Mouse (Mus musculus): ENCODE measurements around the gene Eva1c. TPM values are rescaled to one million over a fixed set of nuclear protein-coding genes. Genes with fewer than 3 reads are reported as not detected.

The Eva1c gene
- not detected in 4 replicates for total RNA-seq (2023)

DNA sequence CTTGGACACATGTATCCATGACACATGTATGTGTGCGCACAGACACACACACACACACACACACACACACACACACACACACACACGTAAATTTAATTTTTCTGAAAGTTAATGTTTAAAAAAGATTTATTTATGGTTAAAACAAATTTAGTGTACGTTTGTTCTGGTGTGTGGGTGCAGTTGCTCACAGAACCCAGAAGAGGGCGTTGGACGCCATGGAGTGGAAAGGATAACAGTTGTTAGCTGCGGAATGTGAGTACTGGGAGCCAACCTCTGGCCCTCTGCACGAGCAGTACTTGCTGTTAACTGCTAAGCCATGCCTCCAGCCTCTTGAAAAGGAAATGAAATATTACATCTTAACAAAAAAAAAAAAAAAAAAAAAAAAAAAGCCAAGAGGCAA, at the start of gene Eva1c:
Gene Eva1c (plus strand): TSS at position 263 of the 400 bp plus-strand sequence.

DNA sequence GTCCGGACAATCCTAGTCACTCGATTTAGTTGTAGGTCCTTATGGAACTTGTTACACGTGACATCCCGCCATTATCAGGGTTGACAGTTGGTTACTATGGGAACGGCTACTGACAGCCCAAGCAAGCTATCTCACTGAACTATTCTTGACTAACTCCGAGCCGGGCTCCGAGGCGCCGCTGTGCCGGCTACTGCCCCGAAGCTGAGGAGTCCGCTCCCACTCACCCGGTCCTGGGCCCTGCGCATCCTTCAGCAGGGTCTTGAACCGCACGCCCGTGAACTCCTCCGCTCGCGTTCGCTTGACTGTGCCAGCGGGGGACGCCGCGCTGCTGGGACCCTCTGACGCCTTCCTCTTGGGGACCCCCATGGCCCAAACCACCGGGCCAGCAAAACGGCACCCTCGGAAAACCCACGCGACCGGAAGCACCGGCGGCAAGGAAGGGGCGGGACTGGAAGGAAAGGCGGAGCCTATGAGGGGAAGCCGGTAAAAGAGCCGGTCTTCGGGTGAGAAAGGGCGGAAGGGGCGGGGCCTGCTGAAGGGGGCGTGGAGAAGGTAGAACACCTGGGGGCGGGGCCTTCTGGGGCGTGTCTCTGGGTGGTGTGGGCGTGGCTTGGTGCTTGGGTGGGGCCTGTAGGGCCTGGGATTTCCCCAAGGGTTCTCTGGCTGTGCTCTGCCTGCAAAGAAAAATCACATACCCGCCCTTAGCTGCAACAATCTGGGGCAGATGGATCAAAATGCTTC, 16.4 kb upstream of the Eva1c start, which contains the start of gene Urb1:
Gene Urb1 (minus strand): TSS at position 439 of the 741 bp plus-strand sequence.

DNA sequence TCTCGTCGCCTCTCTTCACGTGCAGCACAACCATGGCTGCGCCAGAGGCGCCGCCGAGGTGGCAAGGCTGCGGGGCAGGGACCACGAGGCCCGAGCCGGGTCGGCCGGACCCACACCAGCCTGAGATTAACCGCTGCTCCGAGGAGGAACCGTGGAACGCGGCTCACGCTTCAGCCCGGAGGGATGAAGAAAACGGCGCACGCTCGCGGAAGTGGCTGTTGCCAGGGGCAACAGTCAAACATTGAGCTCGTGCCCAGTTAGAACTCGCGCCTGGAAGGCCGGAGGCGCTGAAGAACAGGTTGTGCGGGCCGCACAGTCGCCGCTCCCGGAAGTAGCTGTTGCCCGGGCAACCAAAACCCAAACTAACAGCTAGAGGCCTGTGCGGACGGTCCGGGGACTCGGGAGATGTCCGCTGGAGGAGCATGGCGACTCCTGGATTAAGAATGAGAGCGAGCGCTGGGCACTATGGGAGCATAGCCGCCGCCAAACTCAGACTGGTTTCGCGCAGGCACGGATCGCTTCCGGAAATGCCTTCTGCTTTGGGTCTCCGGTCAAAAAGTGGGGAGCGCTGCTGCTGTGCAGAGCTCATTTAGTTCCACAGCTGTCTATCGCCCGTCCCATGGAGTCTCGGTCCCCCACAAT, 108.3 kb downstream of the Eva1c start, which contains the start of gene Cfap298:
Gene Cfap298 (minus strand): TSS at position 428 of the 642 bp plus-strand sequence.

Other genes starting within 250 kb of the Eva1c start
- gene Mis18a, start 99.3 kb upstream of the Eva1c start, total RNA-seq (2023): 16.1 to 22.7 TPM (median 17.8 TPM) in 4 replicates
- gene Mrap, start 88.5 kb upstream of the Eva1c start, total RNA-seq (2023): not detected in 4 replicates
- gene Urb1, start 16.3 kb upstream of the Eva1c start, total RNA-seq (2023): 34.6 to 44.2 TPM (median 38.6 TPM) in 4 replicates
- gene Cfap298, start 108.4 kb downstream of the Eva1c start, total RNA-seq (2023): 11.1 to 15.4 TPM (median 11.8 TPM) in 4 replicates
- 41.0 to 54.1 TPM (median 45.4 TPM) in 4 replicates for gene Synj1, start 184.6 kb downstream of the Eva1c start, total RNA-seq (2023)
- 109 to 120 TPM (median 115 TPM) in 4 replicates for gene Paxbp1, start 217.8 kb downstream of the Eva1c start, total RNA-seq (2023)